Mouse (Mus musculus): ENCODE results near the gene Pimreg.

Gene Pimreg

GRCm38 (mm10) chr11:72029143-72029542, 12.7 kb upstream of the Pimreg start:
- 18% methylated on average over 23 of the region's 23 CpGs for WGBS

DNA sequence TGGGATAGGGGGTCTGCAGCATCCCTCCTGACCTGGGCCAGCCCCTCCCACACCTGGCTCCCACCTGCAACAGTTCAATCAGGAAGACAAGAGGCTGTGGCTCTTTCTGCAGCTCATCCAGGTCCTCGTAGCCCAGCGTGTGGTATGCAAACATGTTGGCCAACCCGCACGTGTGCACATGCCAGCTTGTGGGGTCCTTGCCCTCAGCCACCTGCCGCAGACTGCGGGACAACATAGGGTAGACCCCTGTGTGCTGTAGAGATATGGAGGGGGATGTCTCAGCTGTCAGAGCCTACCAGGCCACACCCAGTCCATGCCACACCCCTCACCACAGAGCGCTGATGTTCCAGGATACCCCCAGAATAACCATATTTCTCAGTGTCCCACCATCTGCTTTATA, 10.5 kb upstream of the Pimreg start:
- WGBS, result 95% methylated on average over 7 of the region's 7 CpGs

- 94% methylated on average over 4 of the region's 4 CpGs for WGBS
Measured at GRCm38 (mm10) chr11:72032091-72032490, 9.7 kb upstream of the Pimreg start.

DNA sequence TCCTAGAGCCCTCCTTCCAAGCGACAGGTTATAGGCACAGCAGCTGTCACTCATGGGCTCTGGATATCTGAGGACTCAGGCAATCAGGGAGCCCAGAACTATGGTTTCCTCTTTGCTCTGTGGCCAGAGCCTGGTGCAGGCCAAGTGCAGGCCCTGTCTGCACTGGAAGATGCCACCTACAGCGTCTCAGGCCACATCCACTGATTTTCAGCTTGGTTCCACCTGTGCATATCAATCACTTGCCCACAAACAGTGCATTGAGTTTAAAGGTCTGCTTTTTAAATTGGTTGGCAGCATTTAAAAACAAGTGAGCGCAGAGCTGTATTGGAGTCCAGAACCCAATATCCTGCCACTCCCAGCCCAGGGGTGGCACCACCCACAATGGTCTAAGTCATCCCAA, 9.2 kb upstream of the Pimreg start:
- WGBS, result 89% methylated on average over 3 of the region's 3 CpGs

GRCm38 (mm10) chr11:72037409-72037808, 4.4 kb upstream of the Pimreg start, which contains the start of gene Aipl1:
Aipl1 (minus strand) TSS chr11:72037509.
- 76% methylated on average over 4 of the region's 4 CpGs for WGBS

- WGBS, result 2% methylated on average over 4 of the region's 4 CpGs
Measured at GRCm38 (mm10) chr11:72037996-72038395, 3.8 kb upstream of the Pimreg start.

- 24% methylated on average over 16 of the region's 16 CpGs for WGBS
Measured at GRCm38 (mm10) chr11:72039599-72040386, 2.0 kb upstream of the Pimreg start.

DNA sequence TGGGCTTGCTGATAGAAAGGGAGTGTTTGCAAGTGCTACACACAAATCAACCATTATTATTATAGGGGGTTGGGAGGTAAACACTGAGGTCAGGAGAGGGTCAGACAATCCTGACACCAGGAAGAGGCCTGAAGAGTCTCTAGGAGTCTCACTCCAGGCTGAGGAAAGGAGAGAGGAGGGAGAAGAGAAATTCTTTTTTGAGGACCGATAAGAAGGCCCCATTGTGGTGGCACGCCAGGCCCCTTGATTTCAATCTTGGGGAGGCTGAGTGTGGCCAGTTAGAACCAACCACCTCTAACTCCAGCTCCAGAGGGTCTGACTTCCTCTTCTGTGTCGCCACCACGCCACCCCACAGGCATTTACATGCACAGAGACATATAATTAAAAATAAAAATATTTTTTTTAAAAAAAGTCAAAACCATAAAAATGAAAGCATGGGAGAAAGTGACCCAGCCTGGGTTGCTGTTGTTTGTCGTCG, 503 bp upstream of the Pimreg start:
- 43% methylated on average over 6 of the region's 6 CpGs for WGBS

DNA sequence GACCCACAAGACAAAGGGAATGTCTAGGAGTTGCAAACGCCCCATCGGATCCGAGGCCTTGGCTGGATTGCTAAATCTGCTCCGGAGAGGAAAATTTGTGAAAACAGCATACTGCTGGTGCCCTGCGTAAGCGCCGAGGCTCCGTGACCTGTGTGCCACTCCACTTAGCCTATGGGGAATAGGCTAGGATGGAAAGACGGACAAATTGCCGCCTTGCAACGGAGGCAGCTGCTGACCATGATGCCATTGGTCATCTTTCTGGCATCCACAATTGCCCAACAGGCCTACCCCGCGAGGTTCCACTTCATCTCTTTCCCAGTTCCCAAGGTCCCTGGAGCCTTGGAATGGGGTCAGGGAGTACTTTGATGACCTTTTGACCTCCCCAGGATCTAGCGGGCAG, 799 bp downstream of the Pimreg start:
- WGBS, result 2% methylated on average over 14 of the region's 14 CpGs

DNA sequence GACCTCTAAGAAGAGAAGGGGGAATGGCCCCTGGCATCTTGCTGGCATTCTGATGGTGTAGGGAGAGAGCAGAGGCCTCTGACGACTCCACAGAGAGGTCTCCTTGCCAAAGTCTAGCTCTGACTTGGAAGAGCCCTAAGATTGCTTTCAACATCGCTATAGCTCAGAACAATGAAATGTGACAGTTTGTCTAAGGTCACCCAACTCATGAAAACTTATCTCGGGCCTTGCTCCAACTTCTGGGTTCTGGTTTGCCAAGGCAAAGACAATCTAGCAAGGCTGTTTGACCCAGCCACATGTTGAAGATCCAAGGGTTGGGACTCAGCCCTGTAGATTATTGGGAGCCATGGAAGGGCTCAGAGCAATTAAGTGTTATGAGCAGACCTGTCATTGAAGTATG, 2.4 kb downstream of the Pimreg start:
- WGBS, result 81% methylated on average over 3 of the region's 3 CpGs

DNA sequence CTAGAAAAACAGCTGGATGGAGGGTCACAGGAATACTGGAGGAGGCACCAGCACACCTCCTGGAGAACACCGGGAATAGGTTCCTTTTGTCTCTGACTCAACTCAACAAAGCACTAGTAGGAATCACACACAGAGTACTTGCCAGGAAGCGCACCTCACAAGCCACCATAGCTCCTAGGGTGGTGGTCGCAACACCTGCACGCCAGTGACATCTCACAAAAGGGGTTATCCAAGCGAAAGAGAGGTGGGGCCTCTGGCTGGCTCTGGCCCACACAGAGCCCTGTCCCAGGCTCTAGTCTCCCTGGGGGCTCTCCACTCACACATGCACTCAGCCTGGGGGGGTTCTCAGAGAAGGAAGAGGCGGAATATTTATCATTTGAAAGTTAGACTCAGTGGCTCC, 6.9 kb downstream of the Pimreg start:
- WGBS, result 73% methylated on average over 6 of the region's 6 CpGs

DNA sequence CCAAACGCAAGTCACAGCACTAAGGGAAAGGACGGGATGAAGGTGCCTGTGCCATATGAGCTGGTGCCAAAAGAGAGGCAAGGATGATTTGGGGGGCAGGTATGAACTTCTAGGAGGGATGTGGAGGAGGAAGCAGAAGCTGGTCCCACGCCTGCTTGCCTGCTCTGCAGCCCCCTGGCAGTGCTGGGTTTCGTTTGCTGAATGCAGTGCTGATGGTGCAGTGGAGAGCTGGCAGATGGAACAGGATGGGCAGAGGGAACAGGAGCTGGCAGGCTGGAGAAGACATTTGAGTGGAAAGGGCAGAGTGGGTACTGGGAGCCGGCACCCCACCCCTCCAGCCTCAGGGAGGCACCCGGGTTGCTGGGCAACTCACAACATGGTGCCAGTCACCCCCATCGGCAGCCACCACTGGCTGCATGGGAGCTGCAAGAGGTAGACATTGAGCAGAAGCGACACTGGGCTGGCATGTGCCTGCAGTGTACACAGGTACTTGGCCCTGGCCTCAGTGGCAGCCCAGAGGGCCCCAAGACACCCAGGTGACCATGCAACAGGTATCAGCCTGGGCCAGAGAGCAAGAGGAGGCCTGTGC, 7.4 kb downstream of the Pimreg start:
- 74% methylated on average over 8 of the region's 8 CpGs for WGBS

- 37% methylated on average over 14 of the region's 14 CpGs for WGBS
Measured at GRCm38 (mm10) chr11:72050168-72050894, 8.5 kb downstream of the Pimreg start.

DNA sequence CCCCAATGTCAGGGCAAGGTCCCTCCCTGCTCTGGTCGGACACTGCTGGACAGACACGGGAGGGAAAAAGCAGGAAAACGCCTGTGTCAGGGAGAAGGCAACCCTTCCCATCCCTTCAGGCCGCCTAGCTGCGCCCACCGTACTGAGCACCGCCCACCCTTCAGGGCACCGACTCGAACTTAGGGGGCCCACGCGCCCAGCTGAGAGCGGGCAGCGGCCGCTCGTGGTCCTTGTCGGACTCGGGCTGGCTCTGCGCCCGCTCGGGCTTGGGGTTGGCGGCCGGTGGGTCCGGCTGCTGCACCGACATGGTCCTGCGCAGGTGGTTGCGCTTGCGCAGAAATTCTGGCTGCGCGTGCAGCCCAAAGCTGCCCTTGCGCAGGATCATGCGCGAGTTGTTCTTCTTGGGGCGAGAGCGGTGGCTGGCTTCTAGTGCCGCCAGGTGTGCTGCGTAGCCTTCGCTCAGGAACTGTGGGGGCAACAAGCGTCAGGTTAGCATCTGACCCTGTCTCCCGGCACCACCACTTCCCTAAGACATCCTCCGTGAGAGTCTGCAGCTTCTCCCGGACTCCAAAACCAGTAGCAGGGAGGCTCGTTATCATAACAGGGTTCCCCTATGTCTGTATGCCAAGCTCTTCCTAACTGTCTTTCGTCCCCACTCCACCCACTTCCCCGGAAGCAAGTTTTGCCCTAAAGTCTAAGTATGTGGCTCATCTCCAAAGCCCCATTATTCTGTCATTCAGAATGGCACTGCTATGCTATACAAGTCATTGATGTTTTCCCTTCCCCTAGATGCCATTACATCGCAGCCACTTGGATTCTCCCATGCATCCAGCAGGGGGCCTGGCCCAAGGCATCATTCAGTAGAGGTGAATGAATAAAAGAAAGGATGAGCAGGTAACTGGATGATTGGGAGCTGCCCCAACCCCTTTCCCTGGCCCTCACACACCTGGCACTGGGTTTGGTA, 9.3 kb downstream of the Pimreg start:
- 13% methylated on average over 45 of the region's 45 CpGs for WGBS

DNA sequence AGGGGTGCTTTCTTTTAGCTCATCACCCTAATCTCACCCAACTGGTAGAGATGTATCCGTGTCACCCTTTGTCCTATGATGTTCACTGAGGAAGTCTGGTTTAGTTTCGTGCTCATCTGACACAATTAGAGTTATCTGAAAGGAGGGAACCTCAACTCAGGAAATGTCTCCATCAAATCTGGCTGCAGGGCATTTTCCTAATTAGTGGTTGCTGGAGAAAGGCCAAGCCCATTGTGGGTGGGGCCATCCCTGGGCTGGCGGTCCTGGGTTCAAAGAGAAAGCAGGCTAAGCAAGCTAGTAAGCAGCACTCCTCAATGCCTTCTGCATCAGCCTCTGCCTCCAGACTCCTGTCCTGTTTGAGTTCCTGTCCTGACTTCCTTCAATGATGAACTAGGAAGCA, 10.4 kb downstream of the Pimreg start:
- 61% methylated on average over 3 of the region's 3 CpGs for WGBS

GRCm38 (mm10) chr11:72052636-72053035, 10.8 kb downstream of the Pimreg start:
- 12% methylated on average over 5 of the region's 5 CpGs for WGBS

DNA sequence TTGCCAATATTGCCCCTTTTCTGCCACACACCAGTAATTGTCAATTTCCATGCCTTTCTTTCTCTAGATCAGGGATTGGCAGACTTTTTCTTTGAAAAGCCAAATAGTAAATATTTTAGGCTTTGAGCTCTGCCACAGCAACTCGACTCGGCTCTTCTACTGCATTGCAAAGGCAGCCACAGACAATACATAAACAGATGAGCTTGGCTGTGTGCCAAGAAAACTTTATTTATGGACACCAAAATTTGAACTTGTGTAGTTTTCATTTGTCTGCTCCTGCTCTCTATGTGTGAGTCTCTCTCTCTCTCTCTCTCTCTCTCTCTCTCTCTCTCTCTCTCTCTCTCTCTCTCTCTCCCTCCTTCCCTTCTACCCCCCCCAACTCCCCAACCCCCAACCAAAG, 13.3 kb downstream of the Pimreg start:
- WGBS, result 12% methylated on average over 2 of the region's 2 CpGs

GRCm38 (mm10) chr11:72057166-72057565, 15.3 kb downstream of the Pimreg start:
- 58% methylated on average over 3 of the region's 3 CpGs for WGBS

- 86% methylated on average over 9 of the region's 9 CpGs for WGBS
Measured at GRCm38 (mm10) chr11:72060416-72060815, 18.6 kb downstream of the Pimreg start.

GRCm38 (mm10) chr11:72061093-72061620, 19.3 kb downstream of the Pimreg start:
- 89% methylated on average over 13 of the region's 13 CpGs for WGBS

DNA sequence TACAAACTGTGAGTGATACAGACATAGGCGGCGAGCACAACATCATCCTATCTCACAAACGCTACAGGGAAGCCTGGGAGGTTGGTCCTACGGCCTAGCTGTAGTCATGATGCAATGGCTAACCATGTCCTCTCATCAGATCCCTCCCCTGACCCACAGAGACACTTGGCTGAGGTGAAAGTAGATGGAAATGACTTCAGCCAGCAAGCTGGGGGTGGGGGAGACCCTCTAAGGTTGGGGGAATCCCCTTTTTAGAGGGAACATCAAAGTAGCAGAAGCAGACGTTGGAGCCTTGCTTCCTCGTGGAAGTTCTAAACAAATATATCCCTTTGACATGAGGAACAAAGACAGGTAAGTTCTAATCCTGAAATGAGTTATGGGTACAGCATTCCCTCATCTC, 22.6 kb downstream of the Pimreg start:
- WGBS, result 80% methylated on average over 6 of the region's 6 CpGs
